Mouse (Mus musculus): ENCODE results near the gene Rsrp1. TPM values are rescaled to one million over a fixed set of nuclear protein-coding genes. Genes with fewer than 3 reads are reported as not detected.

Gene Rsrp1
- 386 and 405 TPM in 2 replicates for polyA plus RNA-seq (2016; fragmentation: Nextera tagmentation; extraction: Ambion mirVana)

DNA sequence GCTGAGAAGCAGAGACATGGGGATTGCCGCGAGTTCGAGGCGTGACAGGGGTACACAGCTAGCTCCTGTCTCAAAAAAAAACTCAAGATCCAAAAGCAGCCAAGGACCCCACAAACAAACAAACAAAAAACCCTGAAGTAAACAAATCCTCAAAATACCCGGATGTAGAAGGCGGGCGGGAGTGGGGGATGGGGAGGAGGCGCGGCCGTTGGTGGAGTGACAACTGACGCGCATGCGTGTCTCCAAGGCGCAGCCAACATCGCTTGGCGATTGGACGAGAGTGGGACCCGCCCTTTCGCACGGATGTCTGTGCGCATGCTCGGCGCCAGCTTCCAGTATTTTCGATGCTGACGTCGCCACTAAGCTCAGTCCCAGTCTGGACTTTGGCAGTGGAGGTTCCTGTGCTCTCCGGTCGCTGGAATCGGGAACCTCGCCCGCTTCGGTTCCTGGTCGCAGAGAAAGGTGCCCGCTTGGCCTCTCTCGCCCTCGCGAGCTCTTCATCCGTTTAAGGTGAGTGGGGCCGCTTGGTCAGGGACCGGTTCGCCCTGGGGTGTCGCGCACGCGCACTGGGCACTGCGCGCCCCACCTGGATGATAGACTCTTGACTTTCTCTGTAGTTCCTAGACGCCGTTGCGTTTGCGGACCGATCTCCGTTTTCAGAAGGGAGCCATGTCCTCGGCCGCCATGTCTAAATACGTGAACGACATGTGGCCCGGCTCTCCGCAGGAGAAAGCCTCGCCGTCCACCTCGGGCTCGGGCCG, at the start of gene Rsrp1:
Gene Rsrp1 (plus strand): TSS at position 335 of the 761 bp plus-strand sequence.
- no peaks in the 10 kb centered on the region for H3K27me3 ChIP-seq (replicated peaks)
- under 1% methylated on average over 64 of the region's 64 CpGs for WGBS

DNA sequence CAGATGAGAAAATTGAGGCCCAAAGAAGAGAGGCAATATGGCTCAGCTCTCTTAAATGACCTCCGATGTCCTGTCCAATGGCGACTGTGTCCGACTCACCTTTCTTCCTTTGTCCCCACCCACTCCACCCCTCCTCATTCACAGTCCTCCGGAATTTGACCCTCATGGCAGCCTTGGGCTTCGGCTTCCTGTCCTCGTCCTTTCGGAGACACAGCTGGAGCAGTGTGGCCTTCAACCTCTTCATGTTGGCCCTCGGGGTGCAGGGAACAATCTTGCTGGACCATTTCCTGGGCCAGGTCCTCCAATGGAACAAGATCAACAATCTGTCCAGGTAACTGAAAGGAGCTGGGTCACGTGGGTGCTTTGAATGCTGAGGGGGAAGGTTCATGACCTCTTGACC, 47.2 kb upstream of the Rsrp1 start:
- H3K4me3 ChIP-seq, result no peak overlapping the region
- H3K9ac ChIP-seq, result no peak overlapping the region
- no peaks in the 10 kb centered on the region for H3K27me3 ChIP-seq (replicated peaks)
- H3K9me3 ChIP-seq (replicated peaks), result no peaks in the 10 kb centered on the region
- no peaks in the 10 kb centered on the region for H3K36me3 ChIP-seq
- 82% methylated on average over 9 of the region's 9 CpGs for WGBS
- no peak for ATAC-seq (ENCODE audit: insufficient number of reproducible peaks, low FRiP score)
- no peak overlapping the region for H3K27ac ChIP-seq (ENCODE audit: poor library complexity, severe bottlenecking)
- peaks cover 4% of the 10 kb centered on the region for H3K4me1 ChIP-seq (replicated peaks)
- no peak overlapping the region for H3K4me2 ChIP-seq

More for the DNA sequence above, at the start of gene Rsrp1:
- H3K4me3 ChIP-seq, result peak within 1 kb of the TSS; percentile 81
- peak; percentile 92 for ATAC-seq (ENCODE audit: insufficient number of reproducible peaks, low FRiP score)
- H3K4me1 ChIP-seq (replicated peaks), result peaks cover 18% of the 10 kb centered on the region
- peaks cover 31% of the 10 kb centered on the region for H3K36me3 ChIP-seq
- H3K9me3 ChIP-seq (replicated peaks), result no peaks in the 10 kb centered on the region
- peak within 1 kb of the TSS; percentile 96 for H3K27ac ChIP-seq (ENCODE audit: poor library complexity, severe bottlenecking)
- H3K4me2 ChIP-seq, result peak within 1 kb of the TSS; percentile 88
- peak within 1 kb of the TSS; percentile 97 for H3K9ac ChIP-seq

DNA sequence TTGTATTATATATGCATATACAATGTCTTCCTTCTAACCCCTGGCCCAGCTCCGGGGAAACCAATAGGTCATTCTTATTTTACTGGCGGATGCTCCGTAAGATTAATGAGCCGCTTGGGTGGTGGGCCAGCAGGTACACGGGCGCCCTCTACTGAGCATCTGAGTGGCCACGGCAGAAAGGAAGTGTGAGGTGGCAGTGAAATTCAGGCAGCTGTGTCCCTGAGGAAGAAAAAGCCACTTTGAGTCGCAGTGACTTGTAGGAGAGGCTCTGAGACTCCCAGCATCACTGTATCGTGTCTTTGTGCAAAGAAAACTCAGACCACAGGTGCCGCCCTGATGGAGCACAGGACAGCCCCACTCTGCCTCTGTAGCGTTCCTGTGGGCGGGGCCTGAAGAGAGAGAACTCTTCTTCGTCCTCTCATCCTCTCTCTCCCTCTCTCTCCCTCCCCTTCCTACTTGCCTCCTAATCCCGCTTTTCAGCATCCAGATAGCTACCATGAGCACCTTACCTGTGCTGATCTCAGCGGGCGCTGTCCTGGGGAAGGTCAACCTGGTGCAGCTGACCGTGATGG, 43.9 kb upstream of the Rsrp1 start:
- ATAC-seq (ENCODE audit: insufficient number of reproducible peaks, low FRiP score), result peak; percentile 43; the same call in 1 of the 2 replicates
- Histone ChIP-seq H3K36me3 (no peaks in the 10 kb centered on the region), H3K4me2 (peak overlapping the region; percentile 75), H3K27me3 (replicated peaks) (peaks cover 3% of the 10 kb centered on the region; the same call in 1 of the 2 replicates), H3K4me1 (replicated peaks) (peaks cover 4% of the 10 kb centered on the region), H3K27ac (ENCODE audit: poor library complexity, severe bottlenecking) (no peak overlapping the region), H3K4me3 (peak overlapping the region; percentile 36), H3K9me3 (replicated peaks) (no peaks in the 10 kb centered on the region), H3K9ac (0 out of 2 replicates have a peak overlapping the region, but pooled peaks have one; percentile 28)
- WGBS, result 4% methylated on average over 17 of the region's 17 CpGs

DNA sequence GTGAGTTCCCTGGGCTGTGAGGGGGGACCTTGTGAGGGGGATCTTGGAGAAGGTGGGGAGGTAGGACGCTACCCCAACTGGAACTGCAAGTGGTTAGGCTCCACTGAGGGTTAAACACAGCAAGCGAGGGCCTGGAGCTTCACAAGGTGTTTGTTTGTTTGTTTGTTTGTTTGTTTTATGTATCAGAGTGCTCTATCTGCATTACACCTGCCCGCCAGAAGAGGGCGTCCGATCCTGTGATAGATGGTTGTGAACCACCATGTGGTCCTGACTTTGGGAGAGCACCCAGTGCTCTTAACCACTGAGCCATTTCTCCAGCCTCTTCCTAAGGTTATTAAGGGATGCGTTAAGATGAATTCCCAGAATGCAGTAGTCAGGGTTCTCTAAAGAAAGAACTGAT, 43.4 kb upstream of the Rsrp1 start:
- peaks cover 4% of the 10 kb centered on the region for H3K4me1 ChIP-seq (replicated peaks)
- H3K4me2 ChIP-seq, result peak overlapping the region; percentile 75
- H3K27ac ChIP-seq (ENCODE audit: poor library complexity, severe bottlenecking), result no peak overlapping the region
- H3K27me3 ChIP-seq (replicated peaks), result peaks cover 3% of the 10 kb centered on the region; the same call in 1 of the 2 replicates
- H3K9ac ChIP-seq, result no peak overlapping the region
- 33% methylated on average over 6 of the region's 6 CpGs for WGBS
- H3K36me3 ChIP-seq, result no peaks in the 10 kb centered on the region
- peak overlapping the region; percentile 36; the same call in 1 of the 2 replicates for H3K4me3 ChIP-seq
- no peak for ATAC-seq (ENCODE audit: insufficient number of reproducible peaks, low FRiP score)
- no peaks in the 10 kb centered on the region for H3K9me3 ChIP-seq (replicated peaks)

DNA sequence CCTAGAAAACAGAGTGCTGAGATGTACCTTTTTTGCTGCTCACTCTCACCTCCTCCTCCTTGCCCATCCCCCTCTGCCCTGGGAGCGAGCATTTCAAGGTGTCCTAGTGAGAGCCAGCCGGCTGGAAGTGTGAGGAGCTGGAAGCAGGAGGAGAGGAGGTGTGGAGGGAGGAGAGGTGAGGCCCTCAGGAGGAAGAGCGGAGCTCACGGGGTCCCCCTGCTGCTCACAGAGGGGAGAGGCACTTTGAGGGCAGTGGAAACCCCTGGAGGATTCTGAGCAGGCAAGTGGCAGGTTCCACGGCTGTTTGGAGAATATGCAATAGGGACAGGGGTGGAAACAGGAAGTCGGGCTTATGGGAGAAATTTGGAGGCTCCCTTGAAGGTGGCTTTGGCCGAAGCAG, 40.1 kb upstream of the Rsrp1 start:
- Histone ChIP-seq H3K4me2 (no peak overlapping the region), H3K9me3 (replicated peaks) (no peaks in the 10 kb centered on the region), H3K4me3 (no peak overlapping the region), H3K9ac (no peak overlapping the region), H3K36me3 (no peaks in the 10 kb centered on the region), H3K4me1 (replicated peaks) (peaks cover 4% of the 10 kb centered on the region), H3K27me3 (replicated peaks) (peaks cover 3% of the 10 kb centered on the region; the same call in 1 of the 2 replicates), H3K27ac (ENCODE audit: poor library complexity, severe bottlenecking) (no peak overlapping the region)
- ATAC-seq (ENCODE audit: insufficient number of reproducible peaks, low FRiP score), result no peak
- 27% methylated on average over 7 of the region's 7 CpGs for WGBS

DNA sequence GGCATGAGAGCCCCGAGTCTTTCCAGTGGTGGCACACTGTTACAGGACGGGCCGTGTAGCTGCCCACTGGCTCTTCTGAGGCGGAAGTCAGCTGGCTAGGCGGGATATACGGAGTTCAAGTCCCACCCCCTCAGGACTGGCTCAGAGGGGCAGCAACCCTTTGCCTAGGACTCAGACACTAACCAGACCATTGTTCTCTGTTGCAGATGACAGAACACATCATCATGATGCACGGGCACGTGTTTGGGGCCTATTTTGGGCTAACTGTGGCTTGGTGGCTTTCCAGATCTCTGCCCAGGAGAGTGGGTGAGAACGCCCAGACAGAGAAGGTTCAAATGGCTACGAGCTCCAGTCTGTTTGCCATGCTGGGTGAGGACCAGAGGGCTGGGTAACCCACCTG, 39.6 kb upstream of the Rsrp1 start:
- 64% methylated on average over 10 of the region's 10 CpGs for WGBS
- Histone ChIP-seq H3K9ac (no peak overlapping the region), H3K36me3 (no peaks in the 10 kb centered on the region), H3K4me1 (replicated peaks) (peaks cover 4% of the 10 kb centered on the region), H3K27me3 (replicated peaks) (peaks cover 3% of the 10 kb centered on the region; the same call in 1 of the 2 replicates), H3K9me3 (replicated peaks) (no peaks in the 10 kb centered on the region), H3K4me3 (no peak overlapping the region), H3K4me2 (no peak overlapping the region), H3K27ac (ENCODE audit: poor library complexity, severe bottlenecking) (no peak overlapping the region)
- ATAC-seq (ENCODE audit: insufficient number of reproducible peaks, low FRiP score), result no peak

DNA sequence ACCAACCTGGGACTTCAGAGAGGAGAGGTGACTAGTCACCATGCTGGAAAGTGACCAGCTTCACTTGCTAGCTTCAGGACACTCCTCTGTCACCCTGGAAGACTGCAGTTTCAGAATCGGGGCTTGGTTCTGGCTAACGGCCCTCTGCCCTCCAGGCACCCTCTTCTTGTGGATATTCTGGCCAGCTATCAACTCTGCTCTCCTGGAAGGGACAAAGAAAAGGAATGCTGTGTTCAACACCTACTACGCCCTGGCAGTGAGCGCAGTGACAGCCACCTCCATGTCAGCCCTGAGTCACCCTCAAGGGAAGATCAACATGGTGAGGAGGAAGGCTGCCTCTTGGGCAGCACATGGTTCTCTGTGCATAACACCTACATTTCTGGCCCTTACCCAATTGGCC, 39.0 kb upstream of the Rsrp1 start:
- Histone ChIP-seq H3K9ac (no peak overlapping the region), H3K4me1 (replicated peaks) (peaks cover 4% of the 10 kb centered on the region), H3K27me3 (replicated peaks) (peaks cover 3% of the 10 kb centered on the region; the same call in 1 of the 2 replicates), H3K9me3 (replicated peaks) (no peaks in the 10 kb centered on the region), H3K4me2 (no peak overlapping the region), H3K4me3 (no peak overlapping the region), H3K36me3 (no peaks in the 10 kb centered on the region), H3K27ac (ENCODE audit: poor library complexity, severe bottlenecking) (no peak overlapping the region)
- no peak for ATAC-seq (ENCODE audit: insufficient number of reproducible peaks, low FRiP score)
- 85% methylated on average over 4 of the region's 4 CpGs for WGBS

DNA sequence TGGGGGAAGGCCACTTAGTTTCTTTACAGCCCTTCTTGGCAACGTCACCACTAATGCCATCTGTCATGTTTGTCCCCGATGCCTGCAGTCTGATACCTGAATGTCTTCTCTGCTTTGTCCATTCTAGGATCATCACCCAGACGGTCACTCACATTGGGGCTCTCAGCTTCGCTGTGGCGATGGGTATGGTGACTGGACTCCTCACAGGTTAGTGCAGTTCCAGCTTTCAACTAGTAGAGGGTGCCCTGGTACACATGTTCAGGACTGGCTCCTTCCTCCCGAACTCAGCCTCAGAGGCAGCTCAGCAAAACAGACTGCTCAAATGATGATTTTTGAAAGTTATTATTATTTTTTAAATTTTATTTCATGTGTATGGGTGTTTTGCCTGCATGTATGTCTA, 31.3 kb upstream of the Rsrp1 start:
- ATAC-seq (ENCODE audit: insufficient number of reproducible peaks, low FRiP score), result no peak
- Histone ChIP-seq H3K4me2 (no peak overlapping the region), H3K27me3 (replicated peaks) (no peaks in the 10 kb centered on the region), H3K36me3 (peaks cover 21% of the 10 kb centered on the region), H3K4me3 (no peak overlapping the region), H3K27ac (ENCODE audit: poor library complexity, severe bottlenecking) (no peak overlapping the region), H3K9me3 (replicated peaks) (no peaks in the 10 kb centered on the region), H3K9ac (no peak overlapping the region), H3K4me1 (replicated peaks) (no peaks in the 10 kb centered on the region)
- 76% methylated on average over 6 of the region's 6 CpGs for WGBS

DNA sequence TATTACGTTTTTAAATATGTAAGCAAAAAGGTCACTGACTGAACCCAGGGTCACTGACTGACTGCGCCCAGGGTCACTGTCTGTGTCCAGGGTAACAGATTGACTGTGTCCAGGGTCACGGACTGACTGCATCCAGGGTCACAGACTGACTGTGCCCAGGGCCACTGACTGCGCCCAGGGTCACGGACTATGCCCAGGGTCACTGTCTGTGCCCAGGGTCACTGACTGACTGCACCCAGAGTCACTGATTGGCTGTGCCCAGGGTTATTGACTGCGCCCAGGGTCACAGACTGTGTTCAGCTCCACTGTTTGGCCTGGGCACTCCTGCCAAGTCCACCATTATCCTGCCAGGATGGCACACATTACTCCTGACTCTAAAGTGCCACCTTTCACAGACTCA, 26.1 kb upstream of the Rsrp1 start:
- 91% methylated on average over 6 of the region's 6 CpGs for WGBS
- Histone ChIP-seq H3K9ac (no peak overlapping the region), H3K27me3 (replicated peaks) (no peaks in the 10 kb centered on the region), H3K4me1 (replicated peaks) (no peaks in the 10 kb centered on the region), H3K4me2 (no peak overlapping the region), H3K9me3 (replicated peaks) (no peaks in the 10 kb centered on the region), H3K27ac (ENCODE audit: poor library complexity, severe bottlenecking) (no peak overlapping the region), H3K4me3 (no peak overlapping the region), H3K36me3 (peaks cover 68% of the 10 kb centered on the region)
- ATAC-seq (ENCODE audit: insufficient number of reproducible peaks, low FRiP score), result no peak

DNA sequence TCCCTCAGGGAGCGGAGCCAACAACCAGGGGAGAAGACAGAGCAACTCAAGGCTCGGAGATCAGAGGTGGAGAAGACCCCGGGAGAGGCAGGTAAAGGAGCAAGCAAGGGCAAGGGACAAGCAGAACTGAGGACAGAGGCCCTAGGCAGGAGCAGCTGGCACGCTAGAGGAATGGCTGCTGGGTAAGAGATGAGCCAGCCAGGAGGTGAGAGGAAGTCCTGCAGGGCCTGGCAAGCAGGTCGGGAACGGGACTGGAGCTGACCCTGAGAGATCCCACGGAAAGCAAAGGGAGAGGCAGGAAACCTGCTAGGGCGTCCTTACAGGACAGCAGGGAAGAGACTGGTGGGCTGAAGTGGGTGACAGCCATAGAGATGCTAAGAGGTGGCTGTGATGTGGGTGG, 22.3 kb upstream of the Rsrp1 start:
- 87% methylated on average over 8 of the region's 8 CpGs for WGBS
- H3K4me1 ChIP-seq (replicated peaks), result no peaks in the 10 kb centered on the region
- no peaks in the 10 kb centered on the region for H3K27me3 ChIP-seq (replicated peaks)
- H3K4me2 ChIP-seq, result no peak overlapping the region
- peaks cover 95% of the 10 kb centered on the region for H3K36me3 ChIP-seq
- H3K9me3 ChIP-seq (replicated peaks), result no peaks in the 10 kb centered on the region
- no peak overlapping the region for H3K4me3 ChIP-seq
- ATAC-seq (ENCODE audit: insufficient number of reproducible peaks, low FRiP score), result no peak
- no peak overlapping the region for H3K27ac ChIP-seq (ENCODE audit: poor library complexity, severe bottlenecking)
- H3K9ac ChIP-seq, result no peak overlapping the region

DNA sequence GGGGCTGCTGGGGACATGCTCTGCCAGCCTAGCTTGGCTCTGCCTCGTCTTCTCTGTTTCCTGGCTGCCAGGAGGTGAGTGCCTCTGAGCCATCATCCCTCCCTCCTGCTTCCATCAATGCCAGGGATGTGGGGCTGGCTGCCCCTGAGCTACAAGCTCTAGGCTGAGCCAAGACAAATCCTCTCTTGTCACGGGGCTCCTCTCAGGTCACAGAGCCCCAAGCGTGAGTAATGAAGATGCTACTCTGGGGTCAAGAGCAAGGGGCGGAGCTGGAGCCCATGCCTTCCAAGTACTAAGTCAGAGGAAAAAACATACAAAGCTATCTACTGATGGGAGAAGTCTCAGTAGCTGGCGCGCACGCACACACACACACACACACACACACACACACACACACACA, 20.3 kb upstream of the Rsrp1 start:
- Histone ChIP-seq H3K27ac (ENCODE audit: poor library complexity, severe bottlenecking) (no peak overlapping the region), H3K27me3 (replicated peaks) (no peaks in the 10 kb centered on the region), H3K4me1 (replicated peaks) (no peaks in the 10 kb centered on the region), H3K36me3 (peaks cover 98% of the 10 kb centered on the region), H3K4me2 (no peak overlapping the region), H3K4me3 (no peak overlapping the region), H3K9ac (no peak overlapping the region), H3K9me3 (replicated peaks) (no peaks in the 10 kb centered on the region)
- WGBS, result 84% methylated on average over 7 of the region's 7 CpGs
- no peak for ATAC-seq (ENCODE audit: insufficient number of reproducible peaks, low FRiP score)
